Mouse (Mus musculus) left cerebral cortex, adult 18-20 months (tissue): ENCODE measurements around the gene Gm36079. TPM values are rescaled to one million over a fixed set of nuclear protein-coding genes. Genes with fewer than 3 reads are reported as not detected.
A peak's percentile ranks its signal among the peaks of the same experiment; 100 is the strongest.
"Not testable (repeated sequence)": the region's sequence is repeated elsewhere in the genome, so short reads cannot be mapped to it uniquely, and the experiment has no call there.

Experiments
- DNase-seq, 2 experiments: peaks; one replicate each; pipeline ENCODE4 v3.0.0; 2021 to 2022; ENCODE audit warnings: low spot score in 2 of 2, mixed read lengths in 1 of 2
- long read RNA-seq, 2 experiments: library from polyadenylated mRNA; stranded (forward); transcript quantifications; one replicate each; pipeline ENCODE4 v2.0.0; 2021
- total RNA-seq, 2 experiments: library from RNA; stranded (reverse); gene quantifications; 2 replicates each; pipeline ENCODE4 v1.2.3; 2021

Gene Gm36079
- total RNA-seq, result not detected
- long read RNA-seq, experiment 1, result 0 reads
- long read RNA-seq, experiment 2, result 0 reads

DNA sequence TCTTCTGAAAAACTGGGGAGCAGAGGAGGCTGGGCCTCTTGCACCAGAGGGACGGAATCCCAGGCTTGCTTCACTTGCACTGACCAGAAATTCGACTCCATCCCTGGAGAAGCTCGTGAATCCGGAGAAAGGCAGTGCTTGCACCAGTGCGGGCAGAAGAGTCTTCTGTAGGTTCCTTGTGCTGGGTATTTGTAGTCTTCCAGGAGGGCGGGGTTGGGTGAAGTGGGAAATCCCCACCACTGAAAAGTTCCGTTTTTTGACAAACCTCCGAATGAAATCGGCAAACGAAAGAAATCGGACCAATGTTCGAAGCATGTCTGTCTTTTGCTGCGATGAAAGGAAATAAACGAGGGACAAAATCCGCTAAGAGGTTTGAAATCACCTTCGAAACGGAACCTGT is at the start of gene Gm36079:
Gene Gm36079 (minus strand): TSS at position 101 of the 400 bp plus-strand sequence.
- not testable (repeated sequence) for DNase-seq

DNA sequence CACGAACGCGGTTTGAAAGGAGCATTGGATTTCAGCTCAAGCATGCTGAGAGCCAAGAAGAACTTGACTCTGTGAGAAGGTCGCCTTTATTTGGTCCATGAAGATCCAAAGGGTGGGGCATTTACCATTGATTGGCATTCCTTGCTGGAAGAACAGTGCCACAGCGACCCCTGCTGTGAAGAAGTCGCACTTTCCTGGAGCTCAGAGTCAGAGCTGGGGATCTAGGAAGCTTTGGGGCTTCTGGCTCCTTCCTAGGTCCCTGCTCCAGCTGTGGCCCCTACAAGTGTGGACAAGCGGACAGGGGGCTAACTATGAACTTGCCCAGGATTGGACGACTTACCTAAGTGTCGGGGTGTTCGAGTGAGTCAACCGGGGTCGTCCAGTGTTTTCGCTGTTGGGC is 44.1 kb upstream of the Gm36079 start:
- not testable (repeated sequence) for DNase-seq

DNA sequence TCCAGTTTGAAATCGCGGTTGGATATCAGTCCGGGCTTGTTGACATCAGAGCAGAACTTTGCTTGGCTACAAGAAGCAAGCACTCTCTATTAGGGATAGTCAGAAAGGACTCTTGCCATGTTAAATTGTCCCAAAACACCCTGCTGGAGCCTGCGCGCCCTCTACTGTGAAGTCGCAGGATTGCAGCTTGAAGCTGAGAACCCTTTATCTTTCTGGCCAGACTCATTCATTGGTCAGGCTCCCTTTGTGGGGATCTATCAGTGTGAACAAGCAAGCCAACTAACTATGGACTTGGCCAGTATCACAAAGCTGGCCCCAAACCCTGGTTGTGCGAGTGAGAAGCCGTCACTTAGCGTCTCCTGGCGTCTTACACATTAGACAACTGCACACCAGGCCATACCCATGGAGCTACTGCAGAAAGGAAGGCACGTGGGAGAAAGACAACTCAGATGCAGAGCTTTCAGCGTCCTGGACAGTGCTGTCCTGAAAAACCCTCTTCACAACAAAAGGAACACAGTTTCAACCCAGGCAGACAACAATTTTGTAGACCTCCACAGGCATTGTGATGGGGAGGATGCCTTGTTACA is 43.3 kb upstream of the Gm36079 start:
- not testable (repeated sequence) for DNase-seq

DNA sequence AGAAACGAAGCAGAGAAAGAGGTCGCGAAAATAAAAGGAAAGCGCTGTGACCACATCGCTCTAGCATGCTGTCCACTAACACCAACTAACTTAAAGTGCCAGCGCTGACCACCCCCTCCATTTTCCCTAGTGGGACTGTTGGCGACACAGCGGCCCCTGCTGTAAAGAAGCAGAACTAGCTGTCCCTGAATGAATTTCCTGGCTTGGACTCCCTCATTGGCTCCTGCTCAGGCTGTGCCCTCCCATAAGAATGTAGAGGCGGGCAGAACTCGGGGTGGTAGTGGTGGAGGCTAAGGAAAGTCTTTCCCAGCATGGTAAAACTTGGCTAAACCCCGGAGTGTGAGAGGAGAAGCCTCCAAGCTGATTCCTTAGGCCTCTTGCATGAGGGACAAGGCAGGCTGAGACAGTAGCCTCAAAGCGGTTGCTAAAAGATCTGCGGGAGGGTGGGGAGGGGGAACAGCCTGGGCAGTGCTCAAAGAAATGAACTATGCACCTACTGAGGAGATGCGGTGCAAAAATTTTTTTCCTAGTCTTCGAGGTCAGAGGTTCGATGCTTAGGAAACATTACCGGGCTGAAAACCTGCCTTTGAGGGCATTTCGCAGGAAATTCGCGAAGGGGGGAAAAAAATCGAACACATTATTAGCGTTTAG is 36.8 kb upstream of the Gm36079 start:
- DNase-seq, result not testable (repeated sequence)

DNA sequence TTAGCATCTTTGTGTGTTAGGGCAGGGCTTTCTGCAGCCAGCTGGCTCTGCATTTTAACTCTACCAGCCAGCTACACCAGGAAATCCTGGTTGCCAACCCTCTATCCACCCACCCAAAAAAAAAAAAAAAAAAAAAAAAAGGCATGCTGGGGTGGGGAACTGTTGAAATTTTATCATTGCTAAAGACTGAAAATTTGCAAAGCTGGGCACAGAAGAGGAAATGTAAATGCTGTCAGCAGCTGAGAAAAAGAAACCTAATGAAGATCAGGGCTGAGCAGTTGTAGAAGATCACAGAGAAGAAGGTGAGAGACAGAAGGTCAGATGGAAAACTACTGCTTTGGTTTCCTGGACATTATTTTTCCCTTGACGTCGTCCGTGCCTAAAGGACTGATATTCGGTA is 36.1 kb upstream of the Gm36079 start:
- not testable (repeated sequence) for DNase-seq

DNA sequence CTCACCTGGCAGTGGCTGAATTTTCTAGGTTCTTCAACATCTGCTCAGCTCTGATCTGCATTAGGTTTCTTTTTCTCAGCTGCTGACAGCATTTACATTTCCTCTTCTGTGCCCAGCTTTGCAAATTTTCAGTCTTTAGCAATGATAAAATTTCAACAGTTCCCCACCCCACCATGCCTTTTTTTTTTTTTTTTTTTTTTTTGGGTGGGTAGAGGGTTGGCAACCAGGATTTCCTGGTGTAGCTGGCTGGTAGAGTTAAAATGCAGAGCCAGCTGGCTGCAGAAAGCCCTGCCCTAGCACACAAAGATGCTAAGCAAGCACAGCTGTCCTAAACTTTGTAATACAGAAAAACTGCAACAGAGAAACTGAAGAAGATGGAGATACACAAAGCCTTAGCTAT is 25.3 kb upstream of the Gm36079 start, which contains the start of gene Gm21188:
Gene Gm21188 (minus strand): TSS at position 110 of the 400 bp plus-strand sequence.
- DNase-seq, result not testable (repeated sequence)

DNA sequence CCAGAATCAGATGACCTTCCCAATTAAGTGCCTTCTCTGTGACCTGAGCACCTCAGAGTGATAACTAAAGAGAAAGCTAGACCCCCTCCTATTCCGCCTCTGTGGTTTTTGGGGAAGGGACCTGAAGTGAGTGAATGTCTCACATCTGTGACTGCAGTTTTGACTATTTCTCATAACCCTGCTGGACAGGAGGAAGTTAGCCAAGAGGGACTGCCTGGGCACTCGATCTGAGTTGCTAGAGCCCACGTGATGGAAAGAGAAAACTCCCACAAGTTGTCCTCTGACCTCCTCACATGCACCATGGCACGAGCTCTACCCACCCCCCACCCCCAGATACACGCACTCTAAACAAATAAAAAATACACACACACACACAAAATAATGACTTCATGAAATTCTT is 21.8 kb upstream of the Gm36079 start:
- DNase-seq, result not testable (repeated sequence)

DNA sequence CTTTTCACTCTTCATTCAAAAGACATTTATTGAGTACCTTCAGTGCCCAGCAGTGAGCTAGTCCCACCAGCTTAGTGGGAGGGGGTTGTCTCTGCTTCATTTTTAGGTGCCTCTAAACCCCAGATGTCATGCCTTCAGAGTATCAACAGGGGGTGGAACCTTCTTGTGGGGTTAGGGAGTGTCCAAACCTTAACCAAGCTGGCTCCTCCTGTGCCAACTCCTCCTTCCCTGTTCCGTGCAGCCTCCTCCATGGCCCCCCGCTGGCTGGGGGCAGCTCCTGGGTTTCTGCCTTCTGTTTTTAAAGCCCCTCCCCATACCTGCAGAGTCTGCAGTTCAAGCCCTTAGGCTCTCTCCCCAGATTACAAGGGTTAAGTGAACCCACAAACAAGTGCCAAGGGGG is 21.4 kb upstream of the Gm36079 start:
- not testable (repeated sequence) for DNase-seq

DNA sequence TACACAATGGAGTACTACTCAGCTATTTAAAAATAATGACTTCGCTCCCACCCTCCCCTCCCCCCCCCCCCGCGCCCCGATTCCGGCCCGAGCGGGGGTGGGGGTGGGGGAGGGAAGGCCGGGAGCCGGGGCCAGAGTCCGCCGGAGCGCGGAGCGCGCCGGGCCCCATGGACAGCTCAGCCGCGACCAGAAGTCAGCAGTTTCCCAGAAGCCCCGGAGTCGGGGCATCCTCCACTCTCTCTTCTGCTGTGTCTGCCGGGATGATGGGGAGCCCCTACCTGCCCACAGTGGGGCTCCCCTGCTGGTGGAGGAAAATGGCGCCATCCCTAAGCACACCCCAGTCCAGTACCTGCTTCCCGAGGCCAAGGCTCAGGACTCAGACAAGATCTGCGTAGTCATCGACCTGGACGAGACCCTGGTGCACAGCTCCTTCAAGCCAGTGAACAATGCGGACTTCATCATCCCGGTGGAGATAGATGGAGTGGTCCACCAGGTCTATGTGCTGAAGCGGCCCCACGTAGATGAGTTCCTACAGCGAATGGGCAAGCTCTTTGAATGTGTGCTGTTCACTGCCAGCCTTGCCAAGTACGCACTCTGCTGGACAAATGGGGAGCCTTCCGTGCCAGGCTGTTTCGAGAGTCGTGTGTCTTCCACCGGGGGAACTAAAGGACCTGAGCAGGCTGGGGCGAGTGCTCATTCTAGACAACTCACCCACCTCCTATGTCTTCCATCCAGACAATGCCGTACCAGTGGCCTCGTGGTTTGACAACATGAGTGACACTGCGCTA is 19.8 kb upstream of the Gm36079 start:
- DNase-seq, result not testable (repeated sequence)

DNA sequence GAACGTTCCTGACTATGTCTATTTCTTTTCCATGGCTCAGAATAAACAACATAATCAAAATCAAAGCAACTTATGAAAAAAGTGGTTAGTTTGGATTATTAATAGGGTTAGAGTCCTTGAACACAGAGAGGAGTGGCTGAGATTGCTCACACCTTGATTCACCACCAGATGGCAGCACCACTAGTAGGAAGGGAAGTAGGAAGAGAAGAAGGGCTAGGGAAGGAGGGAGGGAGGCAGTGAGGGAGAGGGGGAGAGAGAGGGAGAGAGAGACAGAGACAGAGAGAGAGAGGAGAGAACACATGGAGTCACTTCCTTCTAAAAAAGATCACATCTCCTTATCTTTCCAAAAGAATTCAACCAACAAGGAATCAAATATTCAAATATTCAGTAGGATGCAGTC is 14.3 kb upstream of the Gm36079 start:
- DNase-seq, result peak in 1 of 2 experiments; percentile 53

DNA sequence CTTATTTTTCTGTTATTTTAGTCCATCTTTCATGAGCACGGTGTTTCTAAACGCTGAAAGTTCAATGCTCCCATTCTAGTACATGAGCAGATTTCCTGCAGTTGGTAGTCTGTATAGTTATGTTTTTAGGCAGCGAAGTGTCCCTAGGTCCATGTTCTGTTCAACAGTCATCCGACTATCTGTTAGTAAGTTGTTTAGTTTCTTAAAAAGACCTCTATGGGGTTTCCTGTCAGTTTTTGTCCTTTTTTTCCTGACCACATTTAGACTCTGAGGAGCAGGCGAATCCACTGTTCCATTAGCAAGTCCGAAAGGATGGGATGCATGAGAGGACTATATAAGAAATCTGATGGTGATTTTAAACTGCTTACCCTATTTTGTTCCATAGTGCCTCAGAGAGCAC is 11.1 kb upstream of the Gm36079 start:
- DNase-seq, result not testable (repeated sequence)

DNA sequence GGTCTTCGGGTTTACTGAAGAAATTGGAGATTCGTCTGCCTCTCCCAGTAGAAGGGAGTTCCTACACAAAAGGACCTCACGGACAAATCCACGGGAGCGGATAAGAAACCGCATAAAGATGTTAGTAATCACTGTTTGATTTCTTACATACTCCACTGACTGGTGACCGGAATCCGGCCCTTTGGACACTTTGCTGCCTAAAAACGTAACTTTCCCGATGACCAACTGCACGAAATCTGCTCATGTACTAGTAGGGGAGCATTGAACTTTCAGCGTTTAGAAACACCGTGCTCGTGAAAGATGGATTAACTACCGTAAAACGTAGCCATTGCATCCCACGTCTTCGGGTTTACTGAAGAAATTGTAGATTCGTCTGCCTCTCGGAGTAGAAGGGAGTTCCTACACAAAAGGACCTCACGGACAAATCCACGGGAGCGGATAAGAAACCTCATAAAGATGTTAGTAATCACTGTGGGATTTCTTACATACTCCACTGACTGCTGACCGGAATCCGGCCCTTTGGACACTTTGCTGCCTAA is 9.8 kb upstream of the Gm36079 start:
- not testable (repeated sequence) for DNase-seq

DNA sequence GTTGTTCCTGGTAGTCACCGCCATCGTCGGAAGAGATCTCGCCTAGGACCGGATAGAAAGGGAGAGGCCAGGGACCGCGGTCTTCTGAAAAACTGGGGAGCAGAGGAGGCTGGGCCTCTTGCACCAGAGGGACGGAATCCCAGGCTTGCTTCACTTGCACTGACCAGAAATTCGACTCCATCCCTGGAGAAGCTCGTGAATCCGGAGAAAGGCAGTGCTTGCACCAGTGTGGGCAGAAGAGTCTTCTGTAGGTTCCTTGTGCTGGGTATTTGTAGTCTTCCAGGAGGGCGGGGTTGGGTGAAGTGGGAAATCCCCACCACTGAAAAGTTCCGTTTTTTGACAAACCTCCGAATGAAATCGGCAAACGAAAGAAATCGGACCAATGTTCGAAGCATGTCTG is 8.3 kb upstream of the Gm36079 start:
- not testable (repeated sequence) for DNase-seq

DNA sequence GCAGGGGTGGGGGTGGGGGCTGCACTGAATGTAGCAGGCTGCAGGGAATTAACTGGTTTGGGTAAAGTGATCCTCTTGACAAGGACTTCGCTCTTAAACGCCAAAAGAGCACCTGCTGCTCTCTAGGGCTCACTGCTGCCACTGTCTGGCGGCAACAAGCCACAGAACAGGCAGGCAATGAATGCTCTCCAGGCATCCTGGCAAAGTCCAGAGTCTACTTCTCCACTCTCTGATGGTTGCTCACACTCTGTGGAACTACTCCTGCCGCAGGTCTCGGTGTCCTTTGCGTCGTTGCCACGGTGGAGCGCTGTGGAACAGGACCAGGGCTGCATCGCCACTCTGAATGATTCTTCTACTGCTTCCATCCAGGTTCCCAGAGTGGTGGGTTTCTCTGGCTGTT is 7.8 kb upstream of the Gm36079 start:
- DNase-seq, result not testable (repeated sequence)

DNA sequence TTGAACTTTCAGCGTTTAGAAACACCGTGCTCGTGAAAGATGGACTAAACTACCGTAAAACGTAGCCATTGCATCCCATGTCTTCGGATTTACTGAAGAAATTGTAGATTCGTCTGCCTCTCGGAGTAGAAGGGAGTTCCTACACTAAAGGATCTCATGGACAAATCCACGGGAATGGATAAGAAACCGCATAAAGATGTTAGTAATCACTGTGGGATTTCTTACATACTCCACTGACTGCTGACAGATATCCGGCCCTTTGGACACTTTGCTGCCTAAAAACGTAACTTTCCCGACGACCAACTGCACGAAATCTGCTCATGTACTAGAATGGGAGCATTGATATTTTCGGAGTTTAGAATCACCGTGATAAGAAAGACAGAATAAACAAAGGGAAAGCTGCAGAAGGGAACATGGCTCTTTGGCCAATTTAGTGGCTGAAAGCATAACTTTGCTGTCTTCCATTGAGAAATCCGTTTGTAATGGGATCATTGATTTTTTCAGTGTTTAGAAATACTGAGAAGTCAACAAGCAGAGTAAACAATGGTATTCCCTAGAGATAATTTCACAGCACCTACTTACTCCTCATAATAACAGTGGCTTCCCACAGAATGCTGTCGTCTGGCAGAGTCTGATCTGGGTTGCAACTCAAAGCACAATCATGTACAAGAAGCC is 6.8 kb upstream of the Gm36079 start:
- peak; percentile 30 to 44 for DNase-seq

DNA sequence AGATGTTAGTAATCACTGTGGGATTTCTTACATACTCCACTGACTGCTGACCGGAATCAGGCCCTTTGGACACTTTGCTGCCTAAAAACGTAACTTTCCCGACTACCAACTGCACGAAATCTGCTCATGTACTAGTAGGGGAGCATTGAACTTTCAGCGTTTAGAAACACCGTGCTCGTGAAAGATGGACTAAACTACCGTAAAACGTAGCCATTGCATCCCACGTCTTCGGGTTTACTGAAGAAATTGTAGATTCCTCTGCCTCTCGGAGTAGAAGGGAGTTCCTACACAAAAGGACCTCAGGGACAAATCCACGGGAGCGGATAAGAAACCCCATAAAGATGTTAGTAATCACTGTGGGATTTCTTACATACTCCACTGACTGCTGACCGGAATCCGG is 4.9 kb upstream of the Gm36079 start:
- DNase-seq, result not testable (repeated sequence)

DNA sequence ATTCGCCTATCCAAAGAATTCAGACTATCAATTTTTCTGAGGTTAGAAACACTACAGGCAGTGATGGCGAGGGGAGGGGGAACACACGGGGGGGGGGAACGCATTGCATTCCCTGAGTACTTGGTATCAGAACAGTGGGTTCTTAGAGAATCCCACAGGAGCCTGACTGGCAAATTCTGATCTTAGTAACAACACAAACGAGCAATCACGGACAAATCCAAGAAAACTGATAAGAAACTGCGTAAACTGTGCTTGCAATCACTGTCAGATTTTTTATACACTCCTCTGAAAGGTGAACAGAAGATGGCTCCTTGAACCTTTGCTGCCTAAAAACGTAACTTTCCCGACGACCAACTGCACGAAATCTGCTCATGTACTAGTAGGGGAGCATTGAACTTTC is 557 bp upstream of the Gm36079 start:
- not testable (repeated sequence) for DNase-seq

DNA sequence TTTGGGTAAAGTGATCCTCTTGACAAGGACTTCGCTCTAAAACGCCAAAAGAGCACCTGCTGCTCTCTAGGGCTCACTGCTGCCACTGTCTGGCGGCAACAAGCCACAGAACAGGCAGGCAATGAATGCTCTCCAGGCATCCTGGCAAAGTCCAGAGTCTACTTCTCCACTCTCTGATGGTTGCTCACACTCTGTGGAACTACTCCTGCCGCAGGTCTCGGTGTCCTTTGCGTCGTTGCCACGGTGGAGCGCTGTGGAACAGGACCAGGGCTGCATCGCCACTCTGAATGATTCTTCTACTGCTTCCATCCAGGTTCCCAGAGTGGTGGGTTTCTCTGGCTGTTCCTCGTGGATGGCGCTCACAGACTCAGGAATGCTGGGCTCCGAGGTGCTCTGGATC is 438 bp downstream of the Gm36079 start:
- DNase-seq, result not testable (repeated sequence)

DNA sequence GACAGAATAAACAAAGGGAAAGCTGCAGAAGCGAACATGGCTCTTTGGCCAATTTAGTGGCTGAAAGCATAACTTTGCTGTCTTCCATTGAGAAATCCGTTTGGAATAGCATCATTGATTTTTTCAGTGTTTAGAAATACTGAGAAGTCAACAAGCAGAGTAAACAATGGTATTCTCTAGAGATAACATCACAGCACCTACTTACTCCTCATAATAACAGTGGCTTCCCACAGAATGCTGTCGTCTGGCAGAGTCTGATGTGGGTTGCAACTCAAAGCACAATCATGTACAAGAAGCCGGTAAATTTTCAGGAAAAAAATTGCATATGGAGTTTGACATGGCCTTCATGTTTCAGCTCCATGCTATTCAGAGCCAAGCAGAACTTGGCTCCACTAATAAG is 1.2 kb downstream of the Gm36079 start:
- peak in 1 of 2 experiments; percentile 9 for DNase-seq

DNA sequence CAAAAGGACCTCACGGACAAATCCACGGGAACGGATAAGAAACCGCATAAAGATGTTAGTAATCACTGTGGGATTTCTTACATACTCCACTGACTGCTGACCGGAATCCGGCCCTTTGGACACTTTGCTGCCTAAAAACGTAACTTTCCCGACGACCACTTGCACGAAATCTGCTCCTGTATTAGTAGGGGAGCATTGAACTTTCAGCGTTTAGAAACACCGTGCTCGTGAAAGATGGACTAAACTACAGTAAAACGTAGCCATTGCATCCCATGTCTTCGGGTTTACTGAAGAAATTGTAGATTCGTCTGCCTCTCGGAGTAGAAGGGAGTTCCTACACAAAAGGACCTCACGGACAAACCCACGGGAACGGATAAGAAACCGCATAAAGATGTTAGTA is 1.8 kb downstream of the Gm36079 start:
- DNase-seq, result not testable (repeated sequence)

DNA sequence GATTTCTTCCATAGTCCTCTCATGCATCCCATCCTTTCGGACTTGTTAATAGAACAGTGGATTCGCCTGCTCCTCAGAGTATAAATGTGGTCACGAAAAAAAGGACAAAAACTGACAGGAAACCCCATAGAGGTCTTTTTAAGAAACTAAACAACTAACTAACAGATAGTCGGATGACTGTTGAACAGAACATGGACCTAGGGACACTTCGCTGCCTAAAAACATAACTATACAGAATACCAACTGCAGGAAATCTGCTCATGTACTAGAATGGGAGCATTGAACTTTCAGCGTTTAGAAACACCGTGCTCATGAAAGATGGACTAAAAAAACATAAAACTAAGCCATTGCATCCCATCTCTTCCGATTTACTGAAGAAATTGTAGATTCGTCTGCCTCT is 2.2 kb downstream of the Gm36079 start:
- DNase-seq, result not testable (repeated sequence)
